Mouse (Mus musculus) common myeloid progenitor, adult 5-6 weeks (primary cell): ENCODE measurements around the gene Mrpl54. TPM values are rescaled to one million over a fixed set of nuclear protein-coding genes. Genes with fewer than 3 reads are reported as not detected.

Experiments used
- ATAC-seq: replicated peaks from 2 replicates; pipeline ENCODE4 v1.8.0; 2016; ENCODE audit warnings: low read depth, mild to moderate bottlenecking, moderate TSS enrichment, inconsistent platforms; ENCODE audit not compliant: poor library complexity, severe bottlenecking
- total RNA-seq: library from RNA; stranded (forward); fragments of 200-1000, 187-1606 nt; gene quantifications from 2 replicates; pipeline ENCODE4 v1.2.3, GENCODE M21; 2017

Mrpl54 gene
- total RNA-seq, 1 experiment from 2014 or later: 132 TPM

- no peak for ATAC-seq
Observed at GRCm38 (mm10) chr10:81268643-81269412, 2.1 kb upstream of the Mrpl54 start.

- ATAC-seq: peak; percentile 67
Observed at GRCm38 (mm10) chr10:81268056-81268455, 1.3 kb upstream of the Mrpl54 start.

GRCm38 (mm10) chr10:81265540-81265939 is 1.2 kb downstream of the Mrpl54 start:
- ATAC-seq: no peak

- ATAC-seq: no peak
Observed at GRCm38 (mm10) chr10:81261025-81261424, 5.7 kb downstream of the Mrpl54 start.

- no peak for ATAC-seq
Observed at GRCm38 (mm10) chr10:81259225-81259884, 7.4 kb downstream of the Mrpl54 start.

GRCm38 (mm10) chr10:81257158-81258039 is 9.3 kb downstream of the Mrpl54 start:
- ATAC-seq: peak; percentile 53

GRCm38 (mm10) chr10:81254886-81255285 is 11.8 kb downstream of the Mrpl54 start:
- peak; percentile 64 for ATAC-seq

- ATAC-seq: peak; percentile 48
Observed at GRCm38 (mm10) chr10:81252424-81253419, 14.0 kb downstream of the Mrpl54 start, which contains the start of gene Matk. Matk (plus strand) TSS chr10:81252935.

- ATAC-seq: no peak
Observed at GRCm38 (mm10) chr10:81249442-81249841, 17.3 kb downstream of the Mrpl54 start.

- no peak for ATAC-seq
Observed at GRCm38 (mm10) chr10:81247804-81248203, 18.9 kb downstream of the Mrpl54 start.

- no peak for ATAC-seq
Observed at GRCm38 (mm10) chr10:81245166-81245565, 21.6 kb downstream of the Mrpl54 start.

- peak; percentile 95 for ATAC-seq
Observed at GRCm38 (mm10) chr10:81244595-81244994, 22.1 kb downstream of the Mrpl54 start.

GRCm38 (mm10) chr10:81244146-81244545 is 22.6 kb downstream of the Mrpl54 start:
- 0 out of 2 replicates have a peak, but pooled peaks have one; percentile 11 for ATAC-seq

GRCm38 (mm10) chr10:81242021-81242420 is 24.7 kb downstream of the Mrpl54 start:
- no peak for ATAC-seq

GRCm38 (mm10) chr10:81240876-81241275 is 25.9 kb downstream of the Mrpl54 start:
- peak; percentile 46 for ATAC-seq

- no peak for ATAC-seq
Observed at GRCm38 (mm10) chr10:81238618-81239017, 28.1 kb downstream of the Mrpl54 start.

- ATAC-seq: no peak
Observed at GRCm38 (mm10) chr10:81236471-81237268, 30.1 kb downstream of the Mrpl54 start.

- no peak for ATAC-seq
Observed at GRCm38 (mm10) chr10:81234206-81234605, 32.5 kb downstream of the Mrpl54 start.
